Mouse (Mus musculus): ENCODE results near the gene Tagln.

- TF ChIP-seq CTCF (IDR thresholded peaks at IDR 0.05; ENCODE audit: low read depth) (no peak), EP300 (optimal IDR thresholded peaks at IDR 0.05) (no peak)
These were observed 20.2 kb downstream of the Tagln start for GRCm38 (mm10) chr9:45915659-45916058.

Data from stomach, postnatal 0 days (tissue).